Mouse (Mus musculus): ENCODE measurements around the gene Tarbp2. TPM values are rescaled to one million over a fixed set of nuclear protein-coding genes. Genes with fewer than 3 reads are reported as not detected.

Tarbp2 gene
- polyA plus RNA-seq, 1 experiment from 2014 or later: 41.7 TPM

DNA sequence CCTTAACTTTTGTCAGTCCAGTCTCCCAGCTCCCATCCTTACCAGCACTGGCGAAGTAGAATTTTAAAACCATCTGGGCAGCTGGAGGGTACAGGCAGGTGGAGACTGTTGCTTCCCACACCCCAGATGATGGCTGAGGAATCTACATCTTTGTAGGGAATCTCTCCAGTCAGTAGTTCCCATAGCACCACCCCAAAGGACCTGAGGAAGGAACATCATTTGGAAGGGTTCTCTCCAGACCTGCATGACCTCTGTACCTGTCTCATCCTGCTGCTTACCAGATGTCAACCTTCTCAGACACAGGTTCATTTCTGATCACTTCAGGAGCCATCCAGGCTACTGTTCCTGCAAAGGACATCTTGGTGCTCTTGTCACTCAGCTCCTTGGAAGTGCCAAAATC is 14.5 kb upstream of the Tarbp2 start, which contains the start of gene Gm10337:
Gm10337 (plus strand) TSS at position 276 of the 400 bp plus-strand sequence.
- Histone ChIP-seq H3K36me3 (ENCODE audit: control insufficient read depth, insufficient read depth, low read length) (peaks cover 44% of the 10 kb centered on the region), H3K4me3 (ENCODE audit: low read depth, low read length) (no peak within 1 kb of the TSS), H3K9me3 (ENCODE audit: control insufficient read depth, low read length) (no peaks in the 10 kb centered on the region), H3K27me3 (ENCODE audit: control insufficient read depth, insufficient read depth, low read length) (no peaks in the 10 kb centered on the region), H3K27ac (replicated peaks) (no peak within 1 kb of the TSS), H3K4me1 (replicated peaks; ENCODE audit: control insufficient read depth, insufficient read depth) (no peaks in the 10 kb centered on the region), H3K4me2 (replicated peaks; ENCODE audit: low read depth) (no peak within 1 kb of the TSS), H3K9ac (ENCODE audit: low read length) (no peak within 1 kb of the TSS)
- DNase-seq (ENCODE audit: low spot score) (no peak), ATAC-seq (ENCODE audit: low FRiP score, low TSS enrichment) (no peak)
- TF ChIP-seq EP300 (optimal IDR thresholded peaks at IDR 0.05) (no peak), CTCF (IDR thresholded peaks at IDR 0.05; ENCODE audit: low read depth) (no peak)
- WGBS: 100% methylated on average over 1 of the region's 1 CpGs

DNA sequence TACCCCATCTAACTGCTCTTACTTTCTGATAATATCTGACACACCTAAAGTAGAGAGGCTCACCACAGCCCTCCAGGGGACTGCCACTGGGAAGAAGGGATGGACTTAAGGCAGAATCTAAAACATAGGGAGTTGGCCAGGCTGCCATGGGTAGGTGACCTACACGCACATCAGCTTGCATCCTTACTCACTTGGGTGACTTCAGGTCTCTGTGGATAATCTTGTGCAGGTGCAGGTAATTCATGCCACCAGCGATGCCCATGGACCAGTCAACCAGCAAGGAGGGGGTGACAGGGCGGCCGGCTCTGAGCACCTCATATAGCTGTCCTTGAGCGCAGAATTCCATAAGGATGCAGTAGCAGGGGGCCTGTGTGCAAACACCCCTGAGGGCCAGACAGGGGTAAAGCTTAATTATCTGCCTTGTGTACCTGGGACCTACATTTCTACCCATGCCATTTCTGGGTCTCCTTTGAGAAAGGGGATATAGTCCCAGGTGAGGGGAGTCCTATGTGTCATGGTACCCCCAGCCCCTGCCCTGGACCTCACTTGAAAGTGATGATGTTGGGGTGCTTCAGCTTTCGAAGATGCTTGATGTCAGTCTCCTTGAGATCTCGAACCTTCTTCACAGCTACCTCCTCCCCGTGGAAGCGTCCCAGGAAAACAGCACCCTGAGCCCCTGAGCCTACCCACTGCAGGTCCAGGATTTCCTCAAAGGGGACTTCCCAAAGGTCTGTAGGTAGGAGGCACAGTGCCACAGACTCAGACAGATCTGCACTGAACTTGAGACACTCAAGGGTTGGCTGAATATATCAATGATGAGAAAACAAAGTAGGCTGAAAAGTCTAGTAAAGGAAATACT is 13.8 kb upstream of the Tarbp2 start:
- DNase-seq (ENCODE audit: low spot score) (no peak), ATAC-seq (ENCODE audit: low FRiP score, low TSS enrichment) (no peak)
- no peak overlapping the region for H3K9ac ChIP-seq (ENCODE audit: low read length)
- H3K36me3 ChIP-seq (ENCODE audit: control insufficient read depth, insufficient read depth, low read length): peaks cover 40% of the 10 kb centered on the region
- no peak overlapping the region for H3K4me2 ChIP-seq (replicated peaks; ENCODE audit: low read depth)
- H3K27me3 ChIP-seq (ENCODE audit: control insufficient read depth, insufficient read depth, low read length): no peaks in the 10 kb centered on the region
- WGBS: 83% methylated on average over 9 of the region's 9 CpGs
- H3K4me3 ChIP-seq (ENCODE audit: low read depth, low read length): no peak overlapping the region
- no peaks in the 10 kb centered on the region for H3K9me3 ChIP-seq (ENCODE audit: control insufficient read depth, low read length)
- H3K4me1 ChIP-seq (replicated peaks; ENCODE audit: control insufficient read depth, insufficient read depth): no peaks in the 10 kb centered on the region
- no peak overlapping the region for H3K27ac ChIP-seq (replicated peaks)
- TF ChIP-seq CTCF (IDR thresholded peaks at IDR 0.05; ENCODE audit: low read depth): no peak
- no peak for TF ChIP-seq EP300 (optimal IDR thresholded peaks at IDR 0.05)

DNA sequence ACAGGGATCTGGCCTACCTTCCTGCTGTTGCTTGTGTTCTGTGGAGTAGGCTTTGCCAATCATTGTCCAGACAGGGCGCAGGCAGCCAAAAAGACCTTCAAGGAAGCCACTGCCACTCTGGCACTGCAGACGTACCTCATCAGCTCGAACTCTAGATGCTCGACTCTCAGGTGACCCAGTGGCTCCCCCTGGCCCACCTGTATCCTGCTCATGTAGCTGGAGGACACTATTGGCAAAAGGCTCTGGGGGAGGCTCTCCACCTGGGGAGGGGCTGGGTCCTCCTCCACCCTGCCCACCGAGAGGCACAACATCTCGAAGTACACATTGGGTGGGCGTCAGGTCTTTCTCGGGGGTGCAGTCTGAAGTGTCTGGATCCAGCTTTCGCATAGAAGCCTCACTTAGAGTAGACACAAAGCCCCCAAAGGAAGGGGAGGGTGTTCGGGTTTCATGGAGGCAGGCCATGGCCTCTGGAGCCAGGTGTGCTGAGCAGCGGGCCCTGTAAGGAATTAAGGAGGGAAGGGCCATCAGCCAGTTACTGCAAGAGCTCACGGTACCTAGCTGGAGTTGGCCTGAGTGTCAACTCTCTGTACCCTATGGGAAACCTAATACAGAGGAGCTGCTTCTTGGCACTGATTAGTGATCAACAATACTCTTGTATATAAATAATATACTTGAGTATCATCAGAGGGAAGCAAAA is 12.8 kb upstream of the Tarbp2 start:
- H3K4me2 ChIP-seq (replicated peaks; ENCODE audit: low read depth): no peak overlapping the region
- H3K36me3 ChIP-seq (ENCODE audit: control insufficient read depth, insufficient read depth, low read length): peaks cover 38% of the 10 kb centered on the region
- no peak overlapping the region for H3K27ac ChIP-seq (replicated peaks)
- H3K4me1 ChIP-seq (replicated peaks; ENCODE audit: control insufficient read depth, insufficient read depth): no peaks in the 10 kb centered on the region
- WGBS: 59% methylated on average over 12 of the region's 12 CpGs
- TF ChIP-seq CTCF (IDR thresholded peaks at IDR 0.05; ENCODE audit: low read depth): no peak
- no peak for TF ChIP-seq EP300 (optimal IDR thresholded peaks at IDR 0.05)
- no peak overlapping the region for H3K4me3 ChIP-seq (ENCODE audit: low read depth, low read length)
- ATAC-seq (ENCODE audit: low FRiP score, low TSS enrichment) (no peak), DNase-seq (ENCODE audit: low spot score) (no peak)
- H3K9me3 ChIP-seq (ENCODE audit: control insufficient read depth, low read length): no peaks in the 10 kb centered on the region
- no peak overlapping the region for H3K9ac ChIP-seq (ENCODE audit: low read length)
- no peaks in the 10 kb centered on the region for H3K27me3 ChIP-seq (ENCODE audit: control insufficient read depth, insufficient read depth, low read length)

DNA sequence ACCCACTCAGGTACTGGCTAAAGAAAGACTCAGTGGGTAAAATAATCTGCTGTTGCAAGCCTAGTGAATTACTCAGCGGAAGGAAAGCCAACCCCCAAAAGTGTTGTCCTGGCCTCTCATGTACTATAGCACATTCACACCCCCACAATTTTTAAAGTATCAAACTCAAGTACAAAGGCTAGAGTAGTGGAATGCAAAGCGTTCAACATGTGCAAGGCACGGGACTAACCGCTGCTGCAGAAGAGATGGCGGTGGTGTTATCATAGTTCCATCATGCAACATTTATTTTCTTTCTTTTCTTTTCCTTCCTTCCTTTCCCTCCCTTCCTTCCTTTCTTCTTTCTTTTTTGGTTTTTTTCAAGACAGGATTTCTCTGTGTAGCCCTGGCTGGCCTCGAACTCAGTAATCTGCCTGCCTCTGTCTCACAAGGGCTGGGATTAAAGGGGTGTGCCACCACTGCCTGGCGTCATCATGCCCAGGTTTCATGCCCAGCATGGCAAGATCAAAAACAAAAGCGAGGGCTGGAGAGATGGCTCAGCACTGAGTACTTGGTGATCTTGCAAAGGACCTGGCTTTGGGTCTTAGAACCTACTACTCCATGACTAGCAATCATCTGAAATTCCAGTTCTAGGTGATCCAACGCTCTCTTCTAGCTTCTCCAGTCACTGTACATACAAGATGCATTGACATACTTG is 12.1 kb upstream of the Tarbp2 start:
- DNase-seq (ENCODE audit: low spot score) (no peak), ATAC-seq (ENCODE audit: low FRiP score, low TSS enrichment) (no peak)
- Histone ChIP-seq H3K36me3 (ENCODE audit: control insufficient read depth, insufficient read depth, low read length) (peaks cover 31% of the 10 kb centered on the region), H3K4me2 (replicated peaks; ENCODE audit: low read depth) (no peak overlapping the region), H3K27ac (replicated peaks) (no peak overlapping the region), H3K4me3 (ENCODE audit: low read depth, low read length) (no peak overlapping the region), H3K4me1 (replicated peaks; ENCODE audit: control insufficient read depth, insufficient read depth) (no peaks in the 10 kb centered on the region), H3K9ac (ENCODE audit: low read length) (no peak overlapping the region), H3K27me3 (ENCODE audit: control insufficient read depth, insufficient read depth, low read length) (no peaks in the 10 kb centered on the region), H3K9me3 (ENCODE audit: control insufficient read depth, low read length) (no peaks in the 10 kb centered on the region)
- TF ChIP-seq EP300 (optimal IDR thresholded peaks at IDR 0.05): no peak
- no peak for TF ChIP-seq CTCF (IDR thresholded peaks at IDR 0.05; ENCODE audit: low read depth)
- 78% methylated on average over 9 of the region's 9 CpGs for WGBS

DNA sequence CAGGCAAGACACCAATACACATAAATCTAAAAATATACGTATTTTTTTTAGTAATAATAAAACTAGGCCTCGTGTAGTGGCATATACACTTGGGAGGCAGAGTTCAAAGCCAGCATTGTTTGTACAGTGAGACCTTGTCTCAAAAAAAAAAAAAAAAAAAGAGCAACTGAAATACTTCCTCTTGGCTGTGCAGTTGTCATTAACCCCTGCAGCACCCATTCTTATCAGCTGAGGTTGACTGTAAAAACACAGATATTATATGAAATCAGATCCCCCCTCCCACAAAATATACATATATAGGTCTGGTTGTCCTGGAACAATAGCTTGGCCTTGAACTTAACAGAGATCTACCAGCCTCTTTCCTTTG is 11.5 kb upstream of the Tarbp2 start:
- no peak overlapping the region for H3K4me3 ChIP-seq (ENCODE audit: low read depth, low read length)
- H3K36me3 ChIP-seq (ENCODE audit: control insufficient read depth, insufficient read depth, low read length): peaks cover 26% of the 10 kb centered on the region
- DNase-seq (ENCODE audit: low spot score): no peak
- no peak for ATAC-seq (ENCODE audit: low FRiP score, low TSS enrichment)
- H3K27me3 ChIP-seq (ENCODE audit: control insufficient read depth, insufficient read depth, low read length): no peaks in the 10 kb centered on the region
- H3K4me1 ChIP-seq (replicated peaks; ENCODE audit: control insufficient read depth, insufficient read depth): no peaks in the 10 kb centered on the region
- no peak overlapping the region for H3K4me2 ChIP-seq (replicated peaks; ENCODE audit: low read depth)
- TF ChIP-seq CTCF (IDR thresholded peaks at IDR 0.05; ENCODE audit: low read depth) (no peak), EP300 (optimal IDR thresholded peaks at IDR 0.05) (no peak)
- H3K9ac ChIP-seq (ENCODE audit: low read length): no peak overlapping the region
- 17% methylated on average over 2 of the region's 2 CpGs for WGBS
- H3K27ac ChIP-seq (replicated peaks): no peak overlapping the region
- no peaks in the 10 kb centered on the region for H3K9me3 ChIP-seq (ENCODE audit: control insufficient read depth, low read length)

All from stomach, postnatal 0 days (tissue).